ENCODE assay signal across 25 mouse cellular contexts in the genomic region with DNA sequence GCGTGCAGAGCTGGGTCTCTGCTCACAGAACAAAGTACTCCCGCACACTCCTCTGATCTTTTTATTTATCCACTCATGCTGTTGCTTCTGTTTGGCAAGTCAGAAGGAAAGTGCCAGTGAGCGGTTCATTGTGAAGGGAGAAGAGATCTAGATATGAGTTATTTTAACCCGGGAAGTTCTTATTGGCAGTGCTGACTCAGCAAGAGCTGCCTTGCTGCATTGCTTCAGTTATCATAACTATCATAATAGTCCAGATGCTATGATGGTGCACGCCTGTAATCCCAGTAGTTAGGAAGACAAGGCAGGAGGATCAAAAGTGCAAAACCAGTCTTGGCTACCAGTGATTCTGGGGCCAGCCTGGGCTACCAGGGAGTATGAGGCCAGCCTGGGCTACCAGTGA.
"Had no signal": no experiment of that assay in that cellular context is flagged by ENCODE, and none has a peak within 500 bp of the region (broad histone marks: within the 10 kb centered on the region; RNA-seq: fewer than 3 reads in every experiment).

No protein-coding gene starts in this region.

- H3K9ac ChIP-seq: heart, embryonic 12.5 days; hindbrain, embryonic 12.5 days; hindbrain, embryonic 14.5 days; intestine, embryonic 15.5 days; limb, embryonic 13.5 days; limb, embryonic 15.5 days; liver, embryonic 12.5 days; liver, embryonic 14.5 days had no signal

- H3K4me2 ChIP-seq: heart, embryonic 12.5 days; hindbrain, embryonic 12.5 days; hindbrain, embryonic 14.5 days; intestine, embryonic 15.5 days; limb, embryonic 13.5 days; limb, embryonic 15.5 days; liver, embryonic 12.5 days had no signal

- H3K27me3 ChIP-seq: heart, embryonic 12.5 days; hindbrain, embryonic 12.5 days; intestine, embryonic 15.5 days; limb, embryonic 15.5 days; liver, embryonic 12.5 days had no signal

- H3K27ac ChIP-seq: hindbrain, embryonic 10.5 days; hindbrain, embryonic 12.5 days; hindbrain, embryonic 14.5 days; intestine, embryonic 15.5 days; layer of hippocampus, adult 2 months; limb, embryonic 13.5 days; limb, embryonic 15.5 days; liver, embryonic 12.5 days; liver, embryonic 14.5 days had no signal

- ATAC-seq: hindbrain, embryonic 16.5 days; inflammation-experienced regulatory T-cells, adult 6 months; intestine, embryonic 15.5 days; intestine, postnatal 0 days; liver, embryonic 12.5 days had no signal

- H3K4me3 ChIP-seq: heart, embryonic 12.5 days; hindbrain, embryonic 10.5 days; hindbrain, embryonic 12.5 days; intestine, embryonic 15.5 days; layer of hippocampus, adult 2 months; limb, embryonic 13.5 days; limb, embryonic 15.5 days; liver, embryonic 12.5 days had no signal

- DNase-seq: gastrocnemius, postnatal 14 days; gastrocnemius, postnatal 36 days; heart, adult 18-20 months; heart, postnatal 10 days; heart, postnatal 4 days; kidney, adult 18-20 months; kidney, adult 8-10 months; kidney, postnatal 10 days; kidney, postnatal 25 days; kidney, postnatal 4 days; layer of hippocampus, postnatal 36 days; left cerebral cortex, postnatal 4 days had no signal

- H3K4me1 ChIP-seq: heart, embryonic 12.5 days; intestine, embryonic 15.5 days; limb, embryonic 13.5 days; limb, embryonic 15.5 days; liver, embryonic 12.5 days had no signal

- H3K36me3 ChIP-seq: heart, embryonic 12.5 days; hindbrain, embryonic 10.5 days; hindbrain, embryonic 12.5 days; intestine, embryonic 15.5 days; limb, embryonic 13.5 days; limb, embryonic 15.5 days; liver, embryonic 12.5 days had no signal

- H3K9me3 ChIP-seq: hindbrain, embryonic 10.5 days; hindbrain, embryonic 12.5 days; intestine, embryonic 15.5 days; limb, embryonic 13.5 days; limb, embryonic 15.5 days; liver, embryonic 12.5 days had no signal
